Mouse (Mus musculus): ENCODE measurements around the gene Cpa2. TPM values are rescaled to one million over a fixed set of nuclear protein-coding genes. Genes with fewer than 3 reads are reported as not detected.

The Cpa2 gene
- polyA plus RNA-seq, 2 experiments: 0.60 to 2.1 TPM

GRCm38 (mm10) chr6:30586886-30587442 lies 45.6 kb downstream of the Cpa2 start:
- no peak for ATAC-seq (ENCODE audit: insufficient read depth)
- H3K27ac ChIP-seq: no peak overlapping the region
- TF ChIP-seq CTCF (IDR thresholded peaks at IDR 0.05; ENCODE audit: low read depth): no peak
- no peak for TF ChIP-seq EP300 (IDR thresholded peaks at IDR 0.05; ENCODE audit: low read depth)

GRCm38 (mm10) chr6:30589819-30590218 lies 48.4 kb downstream of the Cpa2 start:
- no peaks in the 10 kb centered on the region for H3K36me3 ChIP-seq (replicated peaks; ENCODE audit: control insufficient read depth, insufficient read depth, low read depth)
- H3K4me1 ChIP-seq (replicated peaks; ENCODE audit: control insufficient read depth in 2 of 2, insufficient read depth in 2 of 2, low read length in 1 of 2): no peaks in the 10 kb centered on the region
- 36% methylated on average over 2 of the region's 2 CpGs for WGBS (ENCODE audit: insufficient replicate concordance)
- DNase-seq (ENCODE audit: low read depth in 3 of 3, low spot score in 3 of 3) (no peak), ATAC-seq (ENCODE audit: insufficient read depth) (no peak)
- no peak overlapping the region for H3K9ac ChIP-seq (replicated peaks)
- H3K27ac ChIP-seq: no peak overlapping the region
- H3K9me3 ChIP-seq (ENCODE audit: control insufficient read depth, low read length): no peaks in the 10 kb centered on the region
- no peaks in the 10 kb centered on the region for H3K27me3 ChIP-seq (ENCODE audit: control insufficient read depth, insufficient read depth, low read length)
- TF ChIP-seq CTCF (IDR thresholded peaks at IDR 0.05; ENCODE audit: low read depth): no peak
- TF ChIP-seq EP300 (IDR thresholded peaks at IDR 0.05; ENCODE audit: low read depth): no peak
- H3K4me2 ChIP-seq (ENCODE audit: low read depth): no peak overlapping the region
- H3K4me3 ChIP-seq (ENCODE audit: insufficient read depth in 1 of 2, low read depth in 2 of 2, low read length in 2 of 2): no peak overlapping the region

More at GRCm38 (mm10) chr6:30586886-30587442, 45.6 kb downstream of the Cpa2 start:
- Histone ChIP-seq H3K27me3 (ENCODE audit: control insufficient read depth, insufficient read depth, low read length) (no peaks in the 10 kb centered on the region), H3K4me1 (replicated peaks; ENCODE audit: control insufficient read depth in 2 of 2, insufficient read depth in 2 of 2, low read length in 1 of 2) (no peaks in the 10 kb centered on the region), H3K4me3 (ENCODE audit: insufficient read depth in 1 of 2, low read depth in 2 of 2, low read length in 2 of 2) (no peak overlapping the region), H3K4me2 (ENCODE audit: low read depth) (no peak overlapping the region), H3K9ac (replicated peaks) (no peak overlapping the region), H3K36me3 (replicated peaks; ENCODE audit: control insufficient read depth, insufficient read depth, low read depth) (no peaks in the 10 kb centered on the region), H3K9me3 (ENCODE audit: control insufficient read depth, low read length) (no peaks in the 10 kb centered on the region)
- no peak for DNase-seq (ENCODE audit: low read depth in 3 of 3, low spot score in 3 of 3)
- 64% methylated on average over 7 of the region's 7 CpGs for WGBS (ENCODE audit: insufficient replicate concordance)

GRCm38 (mm10) chr6:30591851-30592404 lies 50.5 kb downstream of the Cpa2 start:
- H3K4me2 ChIP-seq (ENCODE audit: low read depth): no peak overlapping the region
- no peak overlapping the region for H3K27ac ChIP-seq
- no peaks in the 10 kb centered on the region for H3K4me1 ChIP-seq (replicated peaks; ENCODE audit: control insufficient read depth in 2 of 2, insufficient read depth in 2 of 2, low read length in 1 of 2)
- H3K36me3 ChIP-seq (replicated peaks; ENCODE audit: control insufficient read depth, insufficient read depth, low read depth): no peaks in the 10 kb centered on the region
- no peak overlapping the region for H3K4me3 ChIP-seq (ENCODE audit: insufficient read depth in 1 of 2, low read depth in 2 of 2, low read length in 2 of 2)
- 37% methylated on average over 5 of the region's 5 CpGs for WGBS (ENCODE audit: insufficient replicate concordance)
- no peaks in the 10 kb centered on the region for H3K9me3 ChIP-seq (ENCODE audit: control insufficient read depth, low read length)
- H3K27me3 ChIP-seq (ENCODE audit: control insufficient read depth, insufficient read depth, low read length): no peaks in the 10 kb centered on the region
- DNase-seq (ENCODE audit: low read depth in 3 of 3, low spot score in 3 of 3): no peak
- ATAC-seq (ENCODE audit: insufficient read depth): no peak
- no peak overlapping the region for H3K9ac ChIP-seq (replicated peaks)
- TF ChIP-seq EP300 (IDR thresholded peaks at IDR 0.05; ENCODE audit: low read depth) (no peak), CTCF (IDR thresholded peaks at IDR 0.05; ENCODE audit: low read depth) (no peak)

- Histone ChIP-seq H3K36me3 (replicated peaks; ENCODE audit: control insufficient read depth, insufficient read depth, low read depth) (no peaks in the 10 kb centered on the region), H3K4me2 (ENCODE audit: low read depth) (no peak overlapping the region), H3K27me3 (ENCODE audit: control insufficient read depth, insufficient read depth, low read length) (no peaks in the 10 kb centered on the region), H3K4me1 (replicated peaks; ENCODE audit: control insufficient read depth in 2 of 2, insufficient read depth in 2 of 2, low read length in 1 of 2) (no peaks in the 10 kb centered on the region; a peak in 1 of 4 replicates), H3K9ac (replicated peaks) (no peak overlapping the region), H3K27ac (no peak overlapping the region), H3K9me3 (ENCODE audit: control insufficient read depth, low read length) (no peaks in the 10 kb centered on the region), H3K4me3 (ENCODE audit: insufficient read depth in 1 of 2, low read depth in 2 of 2, low read length in 2 of 2) (no peak overlapping the region)
- DNase-seq (ENCODE audit: low read depth in 3 of 3, low spot score in 3 of 3) (no peak), ATAC-seq (ENCODE audit: insufficient read depth) (no peak)
- 52% methylated on average over 10 of the region's 10 CpGs for WGBS (ENCODE audit: insufficient replicate concordance)
- no peak for TF ChIP-seq CTCF (IDR thresholded peaks at IDR 0.05; ENCODE audit: low read depth)
- TF ChIP-seq EP300 (IDR thresholded peaks at IDR 0.05; ENCODE audit: low read depth): no peak
These were observed 51.1 kb downstream of the Cpa2 start for GRCm38 (mm10) chr6:30592417-30592974.

GRCm38 (mm10) chr6:30594364-30594763 lies 53.0 kb downstream of the Cpa2 start:
- TF ChIP-seq EP300 (IDR thresholded peaks at IDR 0.05; ENCODE audit: low read depth) (no peak), CTCF (IDR thresholded peaks at IDR 0.05; ENCODE audit: low read depth) (no peak)
- Histone ChIP-seq H3K4me3 (ENCODE audit: insufficient read depth in 1 of 2, low read depth in 2 of 2, low read length in 2 of 2) (no peak overlapping the region), H3K27me3 (ENCODE audit: control insufficient read depth, insufficient read depth, low read length) (no peaks in the 10 kb centered on the region), H3K4me2 (ENCODE audit: low read depth) (no peak overlapping the region), H3K9me3 (ENCODE audit: control insufficient read depth, low read length) (no peaks in the 10 kb centered on the region), H3K27ac (no peak overlapping the region), H3K4me1 (replicated peaks; ENCODE audit: control insufficient read depth in 2 of 2, insufficient read depth in 2 of 2, low read length in 1 of 2) (no peaks in the 10 kb centered on the region; a peak in 1 of 4 replicates), H3K9ac (replicated peaks) (no peak overlapping the region), H3K36me3 (replicated peaks; ENCODE audit: control insufficient read depth, insufficient read depth, low read depth) (no peaks in the 10 kb centered on the region)
- ATAC-seq (ENCODE audit: insufficient read depth): no peak
- WGBS (ENCODE audit: insufficient replicate concordance): 34% methylated on average over 7 of the region's 7 CpGs
- no peak for DNase-seq (ENCODE audit: low read depth in 3 of 3, low spot score in 3 of 3)

Data from liver, embryonic 14.5 days (tissue).